Mouse (Mus musculus): ENCODE results near the gene Ccdc117. TPM values are rescaled to one million over a fixed set of nuclear protein-coding genes. Genes with fewer than 3 reads are reported as not detected.

The Ccdc117 gene
- total and polyA plus RNA-seq, 3 experiments: 24.3 to 38.9 (median 27.0) TPM

- Histone ChIP-seq H3K79me2 (replicated peaks; ENCODE audit: control insufficient read depth, extremely low read depth, insufficient read depth, poor library complexity, severe bottlenecking) (no peaks in the 10 kb centered on the region), H3K27me3 (replicated peaks) (no peaks in the 10 kb centered on the region), H3K4me1 (ENCODE audit: control insufficient read depth in 1 of 2, insufficient read depth in 2 of 2) (peaks cover 16 to 42% of the 10 kb centered on the region in 2 experiments), H3K4me3 (replicated peaks in 1 of 3; ENCODE audit: low read depth in 2 of 3, low read length in 2 of 3, poor library complexity in 1 of 3) (no peak overlapping the region), H3K9ac (ENCODE audit: insufficient read depth, low read depth) (no peak overlapping the region), H3K36me3 (replicated peaks in 1 of 2; ENCODE audit: control insufficient read depth in 1 of 2, insufficient read depth in 1 of 2, low read length in 1 of 2) (no peaks in the 10 kb centered on the region), H3K27ac (ENCODE audit: insufficient read depth, low read depth) (no peak overlapping the region), H3K4me2 (ENCODE audit: insufficient read depth, low read depth, poor library complexity, severe bottlenecking) (no peak overlapping the region), H3K9me3 (replicated peaks; ENCODE audit: low read length) (no peaks in the 10 kb centered on the region)
- no peak for DNase-seq (ENCODE audit: extremely low read depth)
- TF ChIP-seq PAX5 (IDR thresholded peaks at IDR 0.05; ENCODE audit: low read length) (no peak), USF1 (IDR thresholded peaks at IDR 0.05; ENCODE audit: low read depth, low read length) (no peak), ZC3H11A (IDR thresholded peaks at IDR 0.05; ENCODE audit: low read depth, low read length) (no peak), UBTF (IDR thresholded peaks at IDR 0.05; ENCODE audit: low read depth, low read length) (no peak), BHLHE40 (IDR thresholded peaks at IDR 0.05; ENCODE audit: low read depth, low read length) (no peak), POLR2A (IDR thresholded peaks at IDR 0.05; ENCODE audit: low read depth, low read length) (no peak), USF2 (conservative IDR thresholded peaks at IDR 0.05; ENCODE audit: low read depth, low read length) (no peak), MXI1 (IDR thresholded peaks at IDR 0.05; ENCODE audit: low read depth, low read length) (no peak), ZNF384 (IDR thresholded peaks at IDR 0.05; ENCODE audit: low read depth, low read length) (no peak), ELF1 (IDR thresholded peaks at IDR 0.05; ENCODE audit: low read depth, low read length) (no peak), RAD21 (IDR thresholded peaks at IDR 0.05; ENCODE audit: low read depth, low read length) (no peak), CHD1 (IDR thresholded peaks at IDR 0.05; ENCODE audit: low read depth, low read length) (no peak), MYC (IDR thresholded peaks at IDR 0.05; ENCODE audit: low read depth, low read length) (no peak), SIN3A (IDR thresholded peaks at IDR 0.05; ENCODE audit: low read length) (no peak), ZMIZ1 (IDR thresholded peaks at IDR 0.05; ENCODE audit: low read depth, low read length) (no peak), NRF1 (IDR thresholded peaks at IDR 0.05; ENCODE audit: low read depth, low read length) (no peak), GABPA (IDR thresholded peaks at IDR 0.05; ENCODE audit: insufficient replicate concordance, low read depth, low read length) (no peak), MAZ (IDR thresholded peaks at IDR 0.05; ENCODE audit: low read depth, low read length) (no peak), E2F4 (IDR thresholded peaks at IDR 0.05; ENCODE audit: insufficient replicate concordance, low read depth, low read length) (no peak), NELFE (IDR thresholded peaks at IDR 0.05; ENCODE audit: low read depth, low read length) (no peak)
- in situ Hi-C loops (cut with MboI; ENCODE audit: low pct_ligation_motif_present, low pct_unique_long_range_greater_than_20kb, low sequenced_read_pairs): no loop called here
- dilution Hi-C loops (cut with MboI; ENCODE audit: extremely low pct_ligation_motif_present, extremely low pct_unique_long_range_greater_than_20kb, low sequenced_read_pairs): no loop called here
Measured at GRCm38 (mm10) chr11:5510099-5510391, 31.9 kb downstream of the Ccdc117 start.

- in situ Hi-C loops (cut with MboI; ENCODE audit: low pct_ligation_motif_present, low pct_unique_long_range_greater_than_20kb, low sequenced_read_pairs): no loop called here
- Histone ChIP-seq H3K4me2 (ENCODE audit: insufficient read depth, low read depth, poor library complexity, severe bottlenecking) (no peak overlapping the region), H3K4me1 (ENCODE audit: control insufficient read depth in 1 of 2, insufficient read depth in 2 of 2) (peaks cover 16 to 42% of the 10 kb centered on the region in 2 experiments), H3K27me3 (replicated peaks) (no peaks in the 10 kb centered on the region), H3K27ac (ENCODE audit: insufficient read depth, low read depth) (no peak overlapping the region), H3K4me3 (replicated peaks in 1 of 3; ENCODE audit: low read depth in 2 of 3, low read length in 2 of 3, poor library complexity in 1 of 3) (no peak overlapping the region), H3K36me3 (replicated peaks in 1 of 2; ENCODE audit: control insufficient read depth in 1 of 2, insufficient read depth in 1 of 2, low read length in 1 of 2) (no peaks in the 10 kb centered on the region), H3K9ac (ENCODE audit: insufficient read depth, low read depth) (no peak overlapping the region), H3K79me2 (replicated peaks; ENCODE audit: control insufficient read depth, extremely low read depth, insufficient read depth, poor library complexity, severe bottlenecking) (no peaks in the 10 kb centered on the region), H3K9me3 (replicated peaks; ENCODE audit: low read length) (no peaks in the 10 kb centered on the region)
- dilution Hi-C loops (cut with MboI; ENCODE audit: extremely low pct_ligation_motif_present, extremely low pct_unique_long_range_greater_than_20kb, low sequenced_read_pairs): no loop called here
- peak; percentile 62 for DNase-seq (ENCODE audit: extremely low read depth)
- TF ChIP-seq ETS1 (conservative IDR thresholded peaks at IDR 0.05; ENCODE audit: low read depth, low read length) (peak; percentile 73), USF1 (IDR thresholded peaks at IDR 0.05; ENCODE audit: low read depth, low read length) (no peak), RAD21 (IDR thresholded peaks at IDR 0.05; ENCODE audit: low read depth, low read length) (no peak; the same call in 1 of the 2 replicates), IRF4 (IDR thresholded peaks at IDR 0.05; ENCODE audit: low read depth, low read length) (no peak; the same call in 1 of the 2 replicates), BHLHE40 (IDR thresholded peaks at IDR 0.05; ENCODE audit: low read depth, low read length) (peak; percentile 97), SMC3 (IDR thresholded peaks at IDR 0.05; ENCODE audit: low read depth, low read length) (no peak), MAZ (IDR thresholded peaks at IDR 0.05; ENCODE audit: low read depth, low read length) (peak; percentile 62; the same call in 1 of the 2 replicates), JUN (IDR thresholded peaks at IDR 0.05; ENCODE audit: insufficient read depth, low read depth, low read length) (no peak), CHD2 (IDR thresholded peaks at IDR 0.05; ENCODE audit: low read length) (peak; percentile 25; the same call in 1 of the 2 replicates), GABPA (IDR thresholded peaks at IDR 0.05; ENCODE audit: insufficient replicate concordance, low read depth, low read length) (no peak), MEF2A (IDR thresholded peaks at IDR 0.05; ENCODE audit: borderline replicate concordance, low read depth, low read length) (peak; percentile 62), E2F4 (IDR thresholded peaks at IDR 0.05; ENCODE audit: insufficient replicate concordance, low read depth, low read length) (no peak), HCFC1 (IDR thresholded peaks at IDR 0.05; ENCODE audit: low read depth, low read length) (no peak), KAT2A (IDR thresholded peaks at IDR 0.05; ENCODE audit: insufficient replicate concordance, low read length) (0 out of 2 replicates have a peak, but pooled peaks have one; percentile 29), MYC (IDR thresholded peaks at IDR 0.05; ENCODE audit: low read depth, low read length) (peak; percentile 74; the same call in 1 of the 2 replicates), CTCF (conservative IDR thresholded peaks at IDR 0.05 in 1 of 2, IDR thresholded peaks at IDR 0.05 in 1 of 2; ENCODE audit: low read depth in 2 of 2, low read length in 2 of 2) (no peak), NRF1 (IDR thresholded peaks at IDR 0.05; ENCODE audit: low read depth, low read length) (0 out of 2 replicates have a peak, but pooled peaks have one; percentile 30), PAX5 (IDR thresholded peaks at IDR 0.05; ENCODE audit: low read length) (no peak), CHD1 (IDR thresholded peaks at IDR 0.05; ENCODE audit: low read depth, low read length) (no peak), UBTF (IDR thresholded peaks at IDR 0.05; ENCODE audit: low read depth, low read length) (no peak)
Measured at GRCm38 (mm10) chr11:5509215-5510098, 32.5 kb downstream of the Ccdc117 start.
